Mouse (Mus musculus) lung, postnatal 14 days (tissue): ENCODE data around the gene Zfc3h1.

Source experiments
- DNase-seq: peaks from one replicate; pipeline ENCODE4 v3.0.0; 2021

Gene Zfc3h1

GRCm38 (mm10) chr10:115384221-115385017 is at the start of gene Zfc3h1, which contains the start of gene Thap2:
TSS of gene Zfc3h1 (plus strand) at chr10:115384959.
TSS of gene Thap2 (minus strand) at chr10:115384443.
- peak; percentile 98 for DNase-seq

GRCm38 (mm10) chr10:115336901-115337300 is 47.9 kb upstream of the Zfc3h1 start:
- DNase-seq, result no peak

- DNase-seq, result no peak
Measured at GRCm38 (mm10) chr10:115339820-115340328, 44.9 kb upstream of the Zfc3h1 start.

GRCm38 (mm10) chr10:115342771-115343425 is 41.9 kb upstream of the Zfc3h1 start:
- no peak for DNase-seq

- DNase-seq, result no peak
Measured at GRCm38 (mm10) chr10:115346444-115346843, 38.3 kb upstream of the Zfc3h1 start.

- no peak for DNase-seq
Measured at GRCm38 (mm10) chr10:115348131-115348530, 36.6 kb upstream of the Zfc3h1 start.

GRCm38 (mm10) chr10:115349029-115349428 is 35.7 kb upstream of the Zfc3h1 start:
- no peak for DNase-seq

GRCm38 (mm10) chr10:115349509-115349908 is 35.2 kb upstream of the Zfc3h1 start:
- no peak for DNase-seq

- no peak for DNase-seq
Measured at GRCm38 (mm10) chr10:115350810-115351397, 33.9 kb upstream of the Zfc3h1 start.

- no peak for DNase-seq
Measured at GRCm38 (mm10) chr10:115354553-115354952, 30.2 kb upstream of the Zfc3h1 start.

- DNase-seq, result no peak
Measured at GRCm38 (mm10) chr10:115355016-115355415, 29.7 kb upstream of the Zfc3h1 start.

- DNase-seq, result no peak
Measured at GRCm38 (mm10) chr10:115356106-115356505, 28.7 kb upstream of the Zfc3h1 start.

- DNase-seq, result no peak
Measured at GRCm38 (mm10) chr10:115358216-115358919, 26.4 kb upstream of the Zfc3h1 start.

- no peak for DNase-seq
Measured at GRCm38 (mm10) chr10:115359066-115359465, 25.7 kb upstream of the Zfc3h1 start.

- peak; percentile 97 for DNase-seq
Measured at GRCm38 (mm10) chr10:115361840-115362622, 22.7 kb upstream of the Zfc3h1 start, which contains the start of gene Tmem19. TSS of gene Tmem19 (minus strand) at chr10:115362501.

GRCm38 (mm10) chr10:115362623-115362964 is 22.2 kb upstream of the Zfc3h1 start:
- no peak for DNase-seq

- no peak for DNase-seq
Measured at GRCm38 (mm10) chr10:115363151-115363550, 21.6 kb upstream of the Zfc3h1 start.

- no peak for DNase-seq
Measured at GRCm38 (mm10) chr10:115381506-115382084, 3.2 kb upstream of the Zfc3h1 start.

GRCm38 (mm10) chr10:115382846-115383643 is 1.7 kb upstream of the Zfc3h1 start:
- no peak for DNase-seq

- DNase-seq, result no peak
Measured at GRCm38 (mm10) chr10:115383644-115384220, 1.0 kb upstream of the Zfc3h1 start.
